12 mouse cellular contexts compared by ENCODE assay signal in the genomic region with DNA sequence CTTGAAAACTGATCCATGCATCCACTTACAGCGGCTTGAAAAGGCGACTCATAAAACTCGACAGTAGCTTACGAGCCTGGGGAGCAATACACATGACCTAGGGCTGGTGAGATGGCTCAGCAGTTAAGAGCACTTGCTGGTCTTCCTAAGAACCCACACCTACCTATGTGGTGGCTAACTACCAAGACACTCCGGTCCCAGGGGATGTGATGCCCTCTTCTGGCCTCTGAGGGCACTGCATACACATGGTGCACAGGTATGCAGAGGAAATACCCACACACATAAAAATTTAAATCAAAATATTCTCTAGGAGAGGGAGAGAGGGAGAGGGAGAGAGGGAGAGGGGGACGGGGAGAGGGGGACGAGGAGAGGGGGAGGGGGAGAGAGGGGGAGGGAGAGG.
DNase-seq lines count a peak whose midpoint lies in the region; TF ChIP-seq lines count a peak whose summit lies in the region.
"Had no signal": no experiment of that assay in that cellular context is flagged by ENCODE, and none has a peak within 500 bp of the region (broad histone marks: within the 10 kb centered on the region; RNA-seq: fewer than 3 reads in every experiment).

No protein-coding gene starts in this region.

- no peak for TF ChIP-seq POLR2A in kidney, adult 2 months (IDR thresholded peaks at IDR 0.05; ENCODE audit: low read depth, low read length)
- TF ChIP-seq POLR2A in testis, adult 2 months (IDR thresholded peaks at IDR 0.05; ENCODE audit: control insufficient read depth, low read depth, low read length) = no peak

- H3K36me3 ChIP-seq in kidney, adult 2 months (ENCODE audit: control insufficient read depth, insufficient read depth, low read length) = no peaks in the 10 kb centered on the region
- no peaks in the 10 kb centered on the region for H3K36me3 ChIP-seq in testis, adult 2 months (ENCODE audit: control insufficient read depth, insufficient read depth, low read length)
- no peaks in the 10 kb centered on the region for H3K36me3 ChIP-seq in hindbrain, embryonic 10.5 days
- H3K36me3 ChIP-seq: midbrain, embryonic 13.5 days; neural tube, embryonic 13.5 days had no signal

- no peak overlapping the region for H3K27ac ChIP-seq in kidney, adult 2 months (ENCODE audit: insufficient read depth, low read depth, low read length)
- H3K27ac ChIP-seq in testis, adult 2 months (ENCODE audit: control insufficient read depth, insufficient read depth, low read depth, low read length) = no peak overlapping the region
- no peak overlapping the region for H3K27ac ChIP-seq in hindbrain, embryonic 10.5 days
- H3K27ac ChIP-seq: midbrain, embryonic 13.5 days; neural tube, embryonic 13.5 days had no signal

- H3K4me3 ChIP-seq in kidney, adult 2 months (ENCODE audit: insufficient read depth, low read depth, low read length) = no peak overlapping the region
- H3K4me3 ChIP-seq in testis, adult 2 months (ENCODE audit: control insufficient read depth, low read depth, low read length) = no peak overlapping the region
- H3K4me3 ChIP-seq in hindbrain, embryonic 10.5 days = no peak overlapping the region
- H3K4me3 ChIP-seq: midbrain, embryonic 13.5 days; neural tube, embryonic 13.5 days had no signal

- WGBS in kidney, adult 2 months = 89% methylated on average over 5 of the region's 7 CpGs
- 92% methylated on average over 5 of the region's 7 CpGs for WGBS in hindbrain, embryonic 10.5 days

- DNase-seq in kidney, adult 2 months = no peak
- no peak for DNase-seq in kidney, adult 18-20 months
- DNase-seq in testis, postnatal 10 days (ENCODE audit: low spot score) = no peak
- peak; percentile 84 for DNase-seq in R1 (ENCODE audit: low read depth, low spot score)
- DNase-seq in thymus, postnatal 36 days = peak; percentile 29 to 35
- DNase-seq in left cerebral cortex, adult 11 months (ENCODE audit: low spot score) = no peak
- no peak for DNase-seq in hindbrain, embryonic 10.5 days (ENCODE audit: low spot score)
- DNase-seq: adrenal gland, postnatal 36 days; cerebellum, adult 2 months had no signal

- peak; percentile 31; the same call in 1 of the 2 replicates for TF ChIP-seq CTCF in kidney, adult 2 months (conservative IDR thresholded peaks at IDR 0.05; ENCODE audit: insufficient read depth, insufficient read length, low read depth, low read length)
- TF ChIP-seq CTCF in testis, adult 2 months (IDR thresholded peaks at IDR 0.05; ENCODE audit: control insufficient read depth, insufficient read depth, insufficient replicate concordance, low read depth, low read length) = peak; percentile 50; the same call in 1 of the 2 replicates

- peaks cover 7% of the 10 kb centered on the region; the same call in 1 of the 2 replicates for H3K4me1 ChIP-seq in kidney, adult 2 months (ENCODE audit: control insufficient read depth, insufficient read depth, low read length)
- no peaks in the 10 kb centered on the region for H3K4me1 ChIP-seq in testis, adult 2 months (ENCODE audit: control insufficient read depth, insufficient read depth, low read length)
- H3K4me1 ChIP-seq in hindbrain, embryonic 10.5 days (replicated peaks) = no peaks in the 10 kb centered on the region
- H3K4me1 ChIP-seq: midbrain, embryonic 13.5 days; neural tube, embryonic 13.5 days had no signal

- H3K9me3 ChIP-seq in hindbrain, embryonic 10.5 days = no peaks in the 10 kb centered on the region
- H3K9me3 ChIP-seq: midbrain, embryonic 13.5 days; neural tube, embryonic 13.5 days had no signal

- no peaks in the 10 kb centered on the region for H3K27me3 ChIP-seq in kidney, adult 2 months (replicated peaks; ENCODE audit: control insufficient read depth, insufficient read depth, low read length)
- no peaks in the 10 kb centered on the region for H3K27me3 ChIP-seq in testis, adult 2 months (ENCODE audit: control insufficient read depth, insufficient read depth, low read length)
- no peaks in the 10 kb centered on the region for H3K27me3 ChIP-seq in hindbrain, embryonic 10.5 days (ENCODE audit: insufficient read depth, poor library complexity, severe bottlenecking)
- H3K27me3 ChIP-seq: midbrain, embryonic 13.5 days; neural tube, embryonic 13.5 days had no signal

Comparison
In these comparisons a context has a peak if more than half of its experiments do, and no peak if none do; other contexts are left out.
1. DNase-seq: peak in R1 (single experiment) and thymus, postnatal 36 days (2 of 2); none in kidney, adult 2 months (single experiment), kidney, adult 18-20 months (single experiment), testis, postnatal 10 days (single experiment), left cerebral cortex, adult 11 months (single experiment) and hindbrain, embryonic 10.5 days (single experiment).